Mouse (Mus musculus) frontal cortex, postnatal 10 days (tissue): ENCODE results near the gene Rnaseh2a.
A peak's percentile ranks its signal among the peaks of the same experiment; 100 is the strongest.

ENCODE experiments used
- DNase-seq, 2 experiments: peaks; one replicate each; pipeline ENCODE4 v3.0.0; 2022; ENCODE audit warnings: low spot score in 2 of 2, mixed read lengths in 1 of 2

Rnaseh2a gene

DNA sequence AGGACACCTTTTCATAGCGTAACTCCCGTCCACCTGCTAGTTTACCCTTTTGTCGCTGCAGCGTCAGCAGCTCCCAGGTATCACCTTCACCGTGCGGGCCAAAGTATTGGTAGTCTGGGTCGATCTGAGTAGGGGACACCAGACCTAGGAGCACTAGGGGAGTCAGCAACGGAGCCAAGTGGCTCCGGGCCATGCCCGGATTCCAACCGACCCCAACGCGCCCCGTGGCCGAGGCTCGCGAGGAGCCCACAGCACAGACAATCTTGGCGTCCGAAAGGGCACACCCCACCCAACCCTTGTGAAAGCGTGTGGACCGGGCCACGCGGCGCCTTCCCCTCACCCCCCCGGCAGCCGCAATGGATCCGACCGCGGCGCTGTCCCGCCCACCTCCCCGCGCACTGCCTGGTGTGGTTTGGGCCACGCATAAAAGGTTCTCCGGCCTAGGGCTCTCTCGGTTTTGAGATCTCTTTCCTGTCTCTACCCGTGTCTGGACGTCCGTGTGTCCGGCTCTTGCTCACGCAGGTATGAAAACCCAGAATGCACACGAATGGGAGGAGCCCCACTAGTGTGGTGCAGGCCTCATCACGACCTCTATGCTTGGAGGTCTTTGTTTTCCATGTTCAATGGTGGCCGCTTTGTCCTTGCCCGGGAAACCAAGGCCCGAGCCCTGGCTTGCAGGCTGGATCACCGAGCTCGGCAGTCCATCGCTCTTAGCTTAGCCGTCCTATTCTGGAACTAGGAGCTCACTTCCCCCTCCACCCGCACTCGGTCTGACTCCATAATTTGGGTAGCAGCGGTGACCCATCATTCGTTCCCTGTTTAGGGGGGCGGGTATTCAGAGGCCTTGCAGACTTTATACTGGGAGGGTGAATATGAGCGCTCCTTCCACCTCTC is at the start of gene Rnaseh2a, which contains the start of the genes Gm49661 and Prdx2:
Rnaseh2a (minus strand) TSS at position 527 of the 894 bp plus-strand sequence.
Gm49661 (minus strand) TSS at position 193 of the 894 bp plus-strand sequence.
Prdx2 (plus strand) TSS at position 347 of the 894 bp plus-strand sequence.
- peak in 1 of 2 experiments; percentile 49 for DNase-seq

- no peak for DNase-seq
These were observed 47.6 kb upstream of the Rnaseh2a start for GRCm38 (mm10) chr8:85017209-85017608.

DNA sequence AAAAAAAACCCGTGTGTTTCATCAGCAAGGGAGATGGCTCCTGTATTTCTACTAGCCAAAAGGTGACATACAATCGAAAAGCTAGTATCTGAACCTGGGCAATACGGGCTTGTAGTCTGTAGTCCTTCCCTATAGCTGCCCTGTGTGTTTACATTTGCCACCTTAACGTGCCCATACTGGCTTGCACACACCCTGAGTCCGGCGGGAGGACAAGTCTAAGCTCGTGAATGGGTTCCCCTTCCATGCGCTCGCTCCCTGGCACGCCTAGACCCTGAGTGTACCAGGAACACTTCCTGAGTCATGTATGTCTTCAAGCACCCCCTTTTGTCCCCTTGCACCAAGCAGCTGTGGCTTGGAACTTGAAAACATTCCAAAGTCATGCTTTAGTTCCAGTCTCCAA is 47.2 kb upstream of the Rnaseh2a start:
- DNase-seq: no peak

GRCm38 (mm10) chr8:85014431-85014830 is 44.9 kb upstream of the Rnaseh2a start, which contains the start of gene Best2:
Gene Best2, minus strand, starts transcription at chr8:85014531.
- no peak for DNase-seq

- DNase-seq: peak in 1 of 2 experiments; percentile 67
These were observed 43.8 kb upstream of the Rnaseh2a start for GRCm38 (mm10) chr8:85013230-85013840.

DNA sequence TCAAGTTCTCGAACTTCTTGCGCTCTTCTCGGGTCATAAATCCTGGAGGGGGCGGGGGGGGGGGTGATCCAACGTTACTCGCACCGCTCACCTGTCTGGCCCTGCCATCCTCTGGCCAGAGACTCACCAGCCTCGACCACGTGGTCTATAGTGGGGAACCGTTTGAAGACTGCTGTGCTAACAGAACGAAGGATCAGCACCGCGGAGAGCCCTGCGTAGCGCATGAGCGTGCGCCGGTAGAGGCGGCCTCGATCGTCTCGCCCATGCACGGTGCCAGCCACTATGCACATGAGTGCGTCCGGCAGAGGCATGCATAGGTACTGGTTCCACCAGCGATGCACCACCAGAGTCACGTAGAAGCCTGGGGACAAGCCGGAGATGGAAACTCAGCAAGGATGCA is 41.7 kb upstream of the Rnaseh2a start:
- DNase-seq: no peak

- no peak for DNase-seq
These were observed 38.1 kb upstream of the Rnaseh2a start for GRCm38 (mm10) chr8:85007686-85008085.

DNA sequence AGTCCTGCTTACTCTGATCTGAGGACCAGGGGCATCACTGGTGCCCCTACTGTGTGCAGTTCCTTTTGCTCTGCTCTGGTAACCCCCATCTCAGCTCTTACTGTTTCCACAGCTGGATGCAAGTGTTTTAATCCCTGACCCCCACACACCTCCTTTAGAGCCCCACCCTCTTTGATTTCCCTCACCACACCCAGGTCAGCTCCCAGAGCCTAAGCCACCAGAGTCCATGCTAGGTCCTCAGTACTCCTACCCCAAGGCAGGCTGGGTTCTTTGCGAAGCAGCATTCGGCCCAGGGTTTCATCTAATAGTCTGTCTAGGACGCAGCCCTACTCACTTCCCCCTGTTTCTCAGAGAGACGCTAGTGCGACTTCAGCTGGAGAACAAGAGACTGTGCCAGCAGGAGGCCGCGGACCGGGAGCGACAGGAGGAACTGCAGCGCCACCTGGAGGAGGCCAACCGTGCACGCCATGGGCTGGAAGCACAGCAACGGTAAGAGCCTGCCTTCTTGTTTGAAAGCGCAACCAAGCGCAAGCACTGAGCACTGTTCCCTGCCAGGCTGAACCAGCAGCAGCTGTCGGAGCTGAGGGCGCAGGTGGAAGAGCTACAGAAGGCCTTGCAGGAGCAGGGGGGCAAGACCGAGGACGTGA is 28.2 kb upstream of the Rnaseh2a start:
- DNase-seq: peak; percentile 78 to 86

GRCm38 (mm10) chr8:84996978-84997377 is 27.4 kb upstream of the Rnaseh2a start:
- no peak for DNase-seq

DNA sequence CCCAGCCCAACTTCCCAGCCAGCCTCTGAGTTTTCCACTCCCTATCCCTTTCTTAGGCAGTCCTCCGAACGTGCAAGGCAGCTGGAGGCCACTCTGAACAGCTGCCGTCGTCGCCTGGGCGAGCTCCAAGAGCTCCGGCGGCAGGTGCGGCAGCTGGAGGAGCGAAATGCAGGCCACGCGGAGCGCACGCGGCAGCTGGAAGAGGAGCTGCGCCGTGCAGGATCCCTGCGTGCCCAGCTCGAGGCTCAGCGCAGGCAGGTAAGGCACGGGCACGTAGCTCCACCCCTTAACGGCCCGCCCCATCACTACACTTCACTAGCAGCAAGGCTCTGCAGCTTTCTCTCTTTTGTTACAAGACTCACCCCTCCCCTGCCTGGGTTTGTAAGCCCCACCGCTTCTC is 26.1 kb upstream of the Rnaseh2a start:
- no peak for DNase-seq

DNA sequence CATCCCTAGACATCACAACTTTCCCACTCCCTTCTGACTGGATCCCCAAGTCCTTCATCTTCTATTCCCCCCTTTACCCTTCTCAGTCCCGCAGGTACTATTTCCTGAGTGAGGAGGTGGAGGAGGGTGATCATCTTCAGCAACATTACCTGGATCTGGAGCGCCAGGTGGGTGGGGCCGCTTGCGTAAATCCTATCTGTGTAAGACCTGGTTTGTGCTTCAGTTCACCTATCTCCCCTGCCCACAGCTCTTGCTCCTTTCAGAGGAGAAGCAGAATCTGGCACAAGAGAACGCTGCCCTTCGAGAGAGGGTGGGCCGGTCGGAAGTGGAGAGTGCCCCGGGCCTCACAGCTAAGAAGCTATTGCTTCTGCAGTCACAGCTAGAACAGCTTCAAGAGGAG is 24.8 kb upstream of the Rnaseh2a start:
- DNase-seq: no peak

GRCm38 (mm10) chr8:84990836-84991235 is 21.3 kb upstream of the Rnaseh2a start:
- peak in 1 of 2 experiments; percentile 74 for DNase-seq

- peak; percentile 94 to 96 for DNase-seq
These were observed 20.8 kb upstream of the Rnaseh2a start, which contains the start of gene Hook2 for GRCm38 (mm10) chr8:84990349-84990748. Gene Hook2, plus strand, starts transcription at chr8:84990603.

GRCm38 (mm10) chr8:84989810-84990209 is 20.2 kb upstream of the Rnaseh2a start:
- peak; percentile 82 to 89 for DNase-seq

DNA sequence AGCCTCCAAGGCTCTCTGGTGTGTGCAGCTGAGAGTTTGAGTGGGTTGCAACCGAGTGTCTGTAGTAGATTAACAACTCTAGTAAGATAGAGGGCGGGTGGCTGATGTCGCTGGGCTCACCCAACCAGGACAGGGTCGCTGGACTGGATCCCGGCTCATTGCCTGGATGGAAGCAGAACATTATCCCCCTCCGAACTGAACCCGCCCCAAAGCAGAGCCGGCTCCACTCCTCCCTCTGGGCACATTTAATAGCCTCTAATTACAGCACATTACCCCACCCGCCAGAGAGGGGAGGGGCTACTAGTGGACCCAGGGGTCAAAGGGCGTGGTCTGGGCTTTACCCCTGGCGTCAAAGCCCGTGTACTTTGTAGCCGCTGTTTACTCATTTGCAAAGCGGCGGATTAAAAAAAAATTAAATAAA is 19.8 kb upstream of the Rnaseh2a start:
- DNase-seq: peak in 1 of 2 experiments; percentile 57

GRCm38 (mm10) chr8:84987903-84988302 is 18.3 kb upstream of the Rnaseh2a start:
- no peak for DNase-seq

DNA sequence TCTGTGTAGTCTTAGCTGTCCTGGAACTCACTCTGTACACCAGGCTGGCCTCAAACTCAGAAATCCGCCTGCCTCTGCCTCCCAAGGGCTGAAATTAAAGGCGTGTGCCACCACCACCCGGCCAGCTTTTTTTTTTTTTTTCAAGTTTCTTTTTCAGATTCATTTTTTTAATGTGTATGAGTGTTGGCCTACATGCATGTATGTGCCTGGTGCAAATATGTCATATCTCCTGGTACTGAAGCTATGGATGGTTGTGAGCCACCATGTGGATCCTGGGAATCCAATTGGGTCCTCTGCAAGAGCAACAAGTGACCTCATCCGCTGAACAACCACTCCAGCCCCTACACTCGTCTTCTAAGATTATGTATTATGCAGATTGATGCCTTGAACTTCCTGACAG is 17.8 kb upstream of the Rnaseh2a start:
- no peak for DNase-seq

- DNase-seq: no peak
These were observed 16.9 kb upstream of the Rnaseh2a start for GRCm38 (mm10) chr8:84986379-84986945.

DNA sequence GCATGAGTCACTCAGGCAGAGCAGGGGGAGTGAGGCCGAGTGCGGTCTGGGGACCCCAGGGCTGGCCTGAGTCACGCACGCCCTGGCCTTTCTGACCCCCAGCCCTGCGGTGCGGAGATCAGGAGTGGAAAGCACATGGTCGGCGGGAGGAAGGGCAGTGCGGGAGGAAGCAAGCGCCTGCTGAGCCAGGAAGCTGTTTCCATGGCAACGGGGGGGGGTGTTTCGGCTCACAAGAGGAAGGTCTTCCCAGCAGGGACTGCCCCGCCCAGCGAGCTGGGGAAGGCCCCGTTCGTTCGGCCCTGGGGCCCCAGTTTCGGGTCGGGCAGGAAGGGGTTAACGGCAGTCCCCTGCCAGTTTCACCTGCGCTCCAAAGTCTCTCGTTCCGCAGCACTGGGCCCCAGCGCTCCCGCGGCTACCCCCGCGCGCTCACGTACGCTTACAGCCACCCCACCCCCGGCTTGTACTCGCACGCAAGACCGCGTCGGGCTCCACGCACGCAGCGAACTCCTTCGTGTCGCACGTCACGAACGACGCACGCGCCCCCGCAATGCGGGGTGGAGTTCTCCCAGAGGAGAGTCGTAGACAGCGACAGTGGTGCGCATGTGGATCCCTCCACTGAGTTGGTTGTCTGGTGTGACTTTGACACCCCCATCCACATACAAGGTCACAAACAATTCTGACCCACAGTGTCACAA is 16.3 kb upstream of the Rnaseh2a start:
- peak; percentile 90 to 91 for DNase-seq

- DNase-seq: no peak
These were observed 15.6 kb upstream of the Rnaseh2a start for GRCm38 (mm10) chr8:84985049-84985683.
